Mouse (Mus musculus) kidney, embryonic 14.5 days (tissue): ENCODE results near the gene P3h1. TPM values are rescaled to one million over a fixed set of nuclear protein-coding genes. Genes with fewer than 3 reads are reported as not detected.
A peak's percentile ranks its signal among the peaks of the same experiment; 100 is the strongest.

ENCODE experiments used
- ATAC-seq: fragments of 200-750 bp; cut with Nextera tagmentation; 2 replicates; pipeline ENCODE4 v1.8.0; 2017; ENCODE audit warnings: moderate number of reproducible peaks, mild to moderate bottlenecking, moderate TSS enrichment, moderate library complexity; ENCODE audit not compliant: low FRiP score, low TSS enrichment
- H3K27ac ChIP-seq: fragments of 300-500 bp; sonication (generic); 2 replicates; pipeline ENCODE4 v1.5.1; 2014; ENCODE audit warnings: low read depth, mild to moderate bottlenecking, low read length, moderate library complexity, mixed read lengths
- H3K27me3 ChIP-seq: fragments of 300-500 bp; sonication (generic); 2 replicates; pipeline ENCODE4 v1.6.1; 2014; ENCODE audit warnings: mild to moderate bottlenecking, low read length; ENCODE audit not compliant: control insufficient read depth, insufficient read depth
- H3K36me3 ChIP-seq: fragments of 300-500 bp; sonication (generic); 2 replicates; pipeline ENCODE4 v1.6.1; 2014; ENCODE audit warnings: low read length, mixed read lengths; ENCODE audit not compliant: control insufficient read depth, insufficient read depth
- H3K4me1 ChIP-seq: fragments of 300-500 bp; sonication (generic); 2 replicates; pipeline ENCODE4 v1.6.1; 2014; ENCODE audit warnings: low read length, mixed read lengths; ENCODE audit not compliant: control insufficient read depth, insufficient read depth
- H3K4me2 ChIP-seq: fragments of 300-500 bp; sonication (generic); replicated peaks from 2 replicates; pipeline ENCODE4 v1.6.1; 2014; ENCODE audit warnings: low read depth, mild to moderate bottlenecking, low read length
- H3K4me3 ChIP-seq: fragments of 300-500 bp; sonication (generic); 2 replicates; pipeline ENCODE4 v1.5.1; 2014; ENCODE audit warnings: mild to moderate bottlenecking, low read length
- H3K9ac ChIP-seq: fragments of 300-500 bp; sonication (generic); 2 replicates; pipeline ENCODE4 v1.6.1; 2014; ENCODE audit warnings: low read depth, mild to moderate bottlenecking, low read length, moderate library complexity
- H3K9me3 ChIP-seq: fragments of 300-500 bp; sonication (generic); 2 replicates; pipeline ENCODE4 v1.6.1; 2016; ENCODE audit warnings: low read length; ENCODE audit not compliant: control insufficient read depth
- WGBS: fragments of 180-500 bp; shearing (Covaris S2); extraction: QIAGEN DNeasy Blood & Tissue Kit; methylation state at CpG from one replicate; pipeline ENCODE4 v1.1.7; 2014; 5-methylcytosine and 5-hydroxymethylcytosine counted together
- polyA plus RNA-seq: library from polyadenylated mRNA; unstranded; fragments of >200 nt; fragmentation: Nextera tagmentation; extraction: Ambion mirVana; gene quantifications from 2 replicates; pipeline ENCODE4 v1.2.1, GENCODE M21; 2014

P3h1 gene
- polyA plus RNA-seq, 1 experiment from 2014 or later, result 34.4 TPM

DNA sequence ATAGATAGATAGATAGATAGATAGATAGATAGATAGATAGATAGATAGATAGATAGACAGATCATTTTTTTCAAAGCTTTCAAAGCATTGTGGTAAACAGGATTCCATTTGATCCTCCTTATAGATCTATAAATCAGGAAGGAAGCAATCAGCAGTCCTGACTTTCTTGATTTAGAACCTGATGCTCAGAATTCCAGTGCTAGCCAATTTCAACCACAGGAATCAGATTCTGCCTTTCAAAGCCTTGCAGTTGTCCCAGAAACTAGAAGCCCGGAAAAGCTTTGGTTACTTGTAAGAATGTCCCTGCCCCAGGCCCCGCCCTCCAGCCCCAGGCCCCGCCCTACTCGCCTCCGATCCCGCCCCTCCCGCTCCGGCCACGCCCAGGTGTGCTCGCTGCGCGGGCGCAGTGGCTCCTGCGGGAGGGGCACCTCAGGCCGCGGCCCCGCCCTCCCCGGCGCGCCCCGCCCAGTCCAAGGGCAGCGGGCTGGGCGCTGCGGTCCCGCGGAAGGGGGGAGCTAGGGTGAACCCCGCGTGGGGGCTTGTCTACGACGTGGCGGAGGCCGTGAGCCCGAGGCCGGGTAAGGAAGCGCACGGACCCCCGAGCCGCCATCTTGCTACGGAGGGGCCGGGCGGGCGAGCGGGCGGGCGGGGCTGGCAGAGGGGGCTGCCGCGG lies 37.7 kb upstream of the P3h1 start, which contains the start of gene Svbp:
Gene Svbp, plus strand, starts transcription at position 398 of the 673 bp plus-strand sequence.
- WGBS, result under 1% methylated on average over 45 of the region's 47 CpGs
- Histone ChIP-seq H3K9me3 (no peaks in the 10 kb centered on the region), H3K4me2 (peak within 1 kb of the TSS; percentile 72), H3K9ac (peak within 1 kb of the TSS; percentile 85), H3K4me1 (no peaks in the 10 kb centered on the region), H3K36me3 (peaks cover 9% of the 10 kb centered on the region; the same call in 1 of the 2 replicates), H3K4me3 (peak within 1 kb of the TSS; percentile 87), H3K27ac (peak within 1 kb of the TSS; percentile 24; the same call in 1 of the 2 replicates), H3K27me3 (no peaks in the 10 kb centered on the region)
- peak; percentile 97 for ATAC-seq

DNA sequence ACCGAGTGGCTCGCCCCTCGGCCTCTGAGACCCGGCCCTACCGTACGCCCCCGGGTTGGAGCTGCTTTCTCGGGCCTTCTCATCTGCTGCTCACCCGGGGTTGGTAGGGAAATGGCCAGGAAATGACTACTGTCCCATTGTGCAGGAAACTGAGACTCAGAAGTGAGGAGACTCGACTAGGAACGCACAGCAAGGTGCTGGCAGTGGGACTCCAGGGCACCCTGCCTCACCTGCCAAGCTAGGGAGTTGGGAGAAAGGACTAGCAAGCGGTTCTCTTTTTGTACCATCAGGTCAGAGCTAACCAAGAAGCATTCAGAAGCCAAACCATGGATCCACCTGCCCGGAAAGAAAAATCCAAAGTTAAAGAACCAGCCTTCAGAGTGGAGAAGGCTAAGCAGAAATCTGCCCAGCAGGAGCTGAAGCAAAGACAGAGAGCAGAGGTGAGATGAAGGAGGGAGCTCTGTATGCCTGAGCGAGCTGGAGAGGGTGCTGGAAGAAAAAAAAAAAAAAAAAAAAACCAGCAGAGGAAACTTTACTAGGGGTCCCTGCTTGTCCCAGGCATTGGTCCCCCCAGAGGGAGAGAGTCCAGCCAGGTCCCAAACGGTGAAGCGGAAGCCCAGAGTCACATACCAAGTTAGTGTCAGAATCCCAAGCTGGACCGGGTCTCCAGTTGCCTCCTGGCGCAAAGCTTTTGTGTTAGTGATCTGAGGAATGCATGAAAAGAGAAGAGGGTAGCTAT lies 37.0 kb upstream of the P3h1 start:
- Histone ChIP-seq H3K9ac (peak overlapping the region; percentile 85), H3K27me3 (no peaks in the 10 kb centered on the region), H3K4me2 (peak overlapping the region; percentile 72), H3K36me3 (peaks cover 11% of the 10 kb centered on the region; the same call in 1 of the 2 replicates), H3K4me1 (no peaks in the 10 kb centered on the region), H3K27ac (peak overlapping the region; percentile 24; the same call in 1 of the 2 replicates), H3K9me3 (no peaks in the 10 kb centered on the region), H3K4me3 (peak overlapping the region; percentile 87)
- no peak; the same call in 1 of the 2 replicates for ATAC-seq
- WGBS, result 10% methylated on average over 18 of the region's 18 CpGs

DNA sequence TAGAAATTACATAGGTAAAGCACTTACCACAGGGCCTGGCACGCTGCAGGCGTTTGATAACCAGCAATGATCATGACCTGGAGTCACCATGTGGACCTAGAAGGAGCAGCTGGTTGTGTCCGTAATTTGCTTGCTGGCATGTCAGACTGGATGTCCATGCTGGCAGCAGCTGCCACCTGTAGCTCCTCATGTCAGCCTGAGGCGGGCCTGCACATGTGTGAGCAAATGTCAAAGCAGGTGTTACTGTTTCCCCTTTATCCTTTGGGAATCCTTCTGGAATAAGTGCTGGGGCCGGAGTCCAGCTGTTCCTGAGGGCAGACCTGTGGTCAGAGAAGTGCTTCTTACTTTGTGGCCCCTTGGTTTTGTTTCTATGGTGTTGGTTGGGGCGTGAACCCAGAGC lies 34.6 kb upstream of the P3h1 start:
- no peak for ATAC-seq
- Histone ChIP-seq H3K27ac (no peak overlapping the region), H3K4me2 (no peak overlapping the region), H3K4me1 (no peaks in the 10 kb centered on the region), H3K9ac (no peak overlapping the region), H3K9me3 (no peaks in the 10 kb centered on the region), H3K27me3 (no peaks in the 10 kb centered on the region), H3K4me3 (no peak overlapping the region), H3K36me3 (peaks cover 18% of the 10 kb centered on the region; the same call in 1 of the 2 replicates)
- WGBS, result 87% methylated on average over 6 of the region's 6 CpGs

DNA sequence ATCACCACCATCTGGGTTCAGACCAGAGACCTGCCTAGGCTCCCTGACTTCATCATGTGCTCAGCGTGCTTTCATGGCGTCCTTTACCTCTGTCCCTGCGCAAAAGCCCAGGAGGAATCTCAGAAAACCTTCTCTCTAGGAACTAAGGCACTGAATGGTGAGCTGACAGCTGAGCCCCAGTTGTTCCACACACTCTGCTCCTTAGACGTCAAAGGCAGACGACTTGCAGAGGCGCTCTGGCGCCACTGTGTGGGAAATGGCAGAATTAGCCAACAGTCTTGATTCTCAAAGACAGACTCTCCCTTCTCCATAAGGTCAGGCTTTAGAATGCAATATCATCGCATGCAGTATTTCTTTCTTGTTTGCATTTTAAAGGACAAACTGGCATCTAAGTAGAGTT lies 28.0 kb upstream of the P3h1 start:
- Histone ChIP-seq H3K9ac (no peak overlapping the region), H3K27me3 (no peaks in the 10 kb centered on the region), H3K4me2 (no peak overlapping the region), H3K36me3 (peaks cover 9% of the 10 kb centered on the region; the same call in 1 of the 2 replicates), H3K27ac (no peak overlapping the region), H3K4me3 (no peak overlapping the region), H3K4me1 (no peaks in the 10 kb centered on the region), H3K9me3 (no peaks in the 10 kb centered on the region)
- WGBS, result 20% methylated on average over 8 of the region's 8 CpGs
- peak; percentile 44; the same call in 1 of the 2 replicates for ATAC-seq

DNA sequence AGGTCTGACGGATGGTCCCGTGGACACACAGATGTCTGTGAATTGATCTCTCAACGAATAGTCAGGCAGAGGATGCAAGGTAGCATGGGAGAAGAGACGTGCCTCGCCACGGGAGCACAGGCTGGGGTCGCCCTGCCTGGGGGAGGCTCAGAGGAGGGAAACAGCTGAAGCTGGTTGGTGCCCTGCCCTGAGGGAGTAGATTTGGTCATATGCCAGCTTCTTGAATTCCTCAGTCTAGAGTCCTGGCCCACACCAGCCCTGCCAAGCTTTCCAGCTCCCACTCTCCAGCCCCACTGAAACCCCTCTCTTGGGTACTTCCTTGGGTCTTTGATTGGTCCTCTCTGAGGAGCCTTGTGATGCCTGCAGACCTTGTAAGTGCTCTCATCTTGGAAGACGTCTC lies 16.0 kb upstream of the P3h1 start:
- H3K4me1 ChIP-seq, result no peaks in the 10 kb centered on the region
- 73% methylated on average over 8 of the region's 8 CpGs for WGBS

DNA sequence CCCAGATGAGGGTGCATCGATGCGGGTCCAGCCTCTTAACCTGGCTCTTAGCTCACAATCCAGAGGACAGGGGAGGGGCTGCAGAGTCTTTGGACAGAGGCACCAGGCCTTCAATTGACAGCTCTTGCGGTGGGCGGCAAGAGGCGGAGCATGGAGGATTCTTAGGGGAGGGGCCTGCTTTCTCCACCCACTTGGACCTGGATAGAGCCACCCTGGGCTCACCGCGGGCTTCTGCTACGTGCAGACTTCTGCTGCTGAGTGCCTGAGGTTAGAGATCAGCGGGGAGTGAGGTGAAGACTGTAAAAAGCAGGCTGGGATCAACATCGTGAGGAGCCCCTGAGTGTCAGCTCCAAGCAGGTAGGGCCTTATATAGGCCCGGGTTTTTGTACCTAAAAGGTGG lies 14.5 kb upstream of the P3h1 start, which contains the start of gene Tmem269:
Gene Tmem269, minus strand, starts transcription at position 49 of the 400 bp plus-strand sequence.
- Histone ChIP-seq H3K36me3 (no peaks in the 10 kb centered on the region), H3K4me3 (no peak within 1 kb of the TSS), H3K4me1 (no peaks in the 10 kb centered on the region), H3K27me3 (no peaks in the 10 kb centered on the region), H3K4me2 (no peak within 1 kb of the TSS), H3K27ac (no peak within 1 kb of the TSS), H3K9me3 (no peaks in the 10 kb centered on the region), H3K9ac (no peak within 1 kb of the TSS)
- WGBS, result 12% methylated on average over 11 of the region's 11 CpGs
- peak; percentile 45; the same call in 1 of the 2 replicates for ATAC-seq

More for the DNA sequence above, 16.0 kb upstream of the P3h1 start:
- H3K9me3 ChIP-seq, result no peaks in the 10 kb centered on the region
- H3K27me3 ChIP-seq, result no peaks in the 10 kb centered on the region
- H3K27ac ChIP-seq, result no peak overlapping the region
- no peaks in the 10 kb centered on the region for H3K36me3 ChIP-seq
- no peak overlapping the region for H3K4me3 ChIP-seq
- no peak overlapping the region for H3K9ac ChIP-seq
- no peak overlapping the region for H3K4me2 ChIP-seq
- no peak for ATAC-seq

DNA sequence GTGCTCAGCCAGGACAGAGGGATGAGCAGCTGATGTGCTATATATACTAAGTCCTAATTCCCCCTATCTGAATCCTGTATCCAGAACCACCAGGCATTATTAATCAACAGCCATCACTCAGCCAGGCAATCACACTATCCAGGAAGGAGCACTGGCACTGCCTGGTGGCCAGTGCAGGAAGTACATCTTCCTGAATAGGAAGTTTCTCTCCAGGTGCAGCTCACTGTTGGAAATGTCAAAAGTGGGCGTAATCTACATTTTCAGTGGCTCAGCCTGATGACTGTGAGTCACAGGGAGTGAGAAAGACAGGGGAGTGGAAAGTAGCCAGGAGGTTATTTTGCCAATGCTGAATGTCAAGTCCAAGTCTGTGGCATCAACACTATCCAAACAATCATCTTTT lies 9.0 kb upstream of the P3h1 start:
- 76% methylated on average over 1 of the region's 1 CpGs for WGBS
- H3K27me3 ChIP-seq, result no peaks in the 10 kb centered on the region
- H3K36me3 ChIP-seq, result peaks cover 41% of the 10 kb centered on the region
- no peak overlapping the region for H3K27ac ChIP-seq
- no peaks in the 10 kb centered on the region for H3K9me3 ChIP-seq
- H3K4me2 ChIP-seq, result no peak overlapping the region
- no peak for ATAC-seq
- H3K4me1 ChIP-seq, result no peaks in the 10 kb centered on the region
- no peak overlapping the region for H3K9ac ChIP-seq
- H3K4me3 ChIP-seq, result no peak overlapping the region

DNA sequence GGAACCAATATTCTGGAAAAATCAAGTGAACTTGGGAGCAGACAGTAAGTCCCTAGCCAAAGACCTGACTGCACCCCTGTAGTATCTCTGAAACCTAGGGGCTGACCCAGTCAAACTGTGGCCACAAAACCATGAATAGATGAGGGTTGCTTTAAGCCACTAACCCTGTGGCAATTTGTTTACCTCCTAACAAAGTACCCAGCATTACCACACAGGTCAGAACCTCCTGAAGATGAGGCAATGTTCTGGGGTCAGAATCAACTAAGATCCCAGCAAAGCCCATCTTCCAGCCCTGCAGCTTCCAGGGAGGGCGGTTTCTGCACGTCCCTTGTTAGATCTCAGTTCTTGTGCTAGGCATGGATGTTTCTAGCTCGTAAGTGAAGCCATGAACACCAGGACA lies 8.2 kb upstream of the P3h1 start:
- Histone ChIP-seq H3K27ac (no peak overlapping the region), H3K36me3 (peaks cover 41% of the 10 kb centered on the region), H3K27me3 (no peaks in the 10 kb centered on the region), H3K9me3 (no peaks in the 10 kb centered on the region), H3K9ac (no peak overlapping the region), H3K4me1 (no peaks in the 10 kb centered on the region), H3K4me3 (no peak overlapping the region), H3K4me2 (no peak overlapping the region)
- 97% methylated on average over 3 of the region's 3 CpGs for WGBS
- no peak for ATAC-seq

DNA sequence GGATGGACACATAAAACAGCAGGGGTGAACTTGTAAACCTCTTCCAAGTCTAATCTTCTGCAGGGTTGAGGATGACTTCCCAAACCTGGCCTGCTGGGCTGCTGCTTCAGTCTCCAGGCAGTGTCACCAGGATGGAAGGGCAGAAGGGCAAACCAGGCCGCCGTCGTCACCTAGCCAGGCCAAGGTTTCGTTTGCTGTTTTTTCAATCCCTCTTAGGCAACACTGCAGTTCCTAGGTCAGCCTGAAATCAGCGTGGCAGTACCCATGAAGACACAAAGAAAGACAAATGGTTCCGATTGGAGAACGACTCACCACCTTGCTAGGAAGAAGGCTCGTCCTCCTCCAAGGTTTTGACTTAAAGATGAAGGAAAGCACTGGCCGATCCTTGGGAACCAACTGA lies 7.0 kb upstream of the P3h1 start:
- WGBS, result 90% methylated on average over 9 of the region's 9 CpGs
- no peaks in the 10 kb centered on the region for H3K27me3 ChIP-seq
- no peak overlapping the region for H3K27ac ChIP-seq
- ATAC-seq, result no peak
- no peak overlapping the region for H3K9ac ChIP-seq
- no peak overlapping the region for H3K4me2 ChIP-seq
- H3K9me3 ChIP-seq, result no peaks in the 10 kb centered on the region
- peaks cover 41% of the 10 kb centered on the region for H3K36me3 ChIP-seq
- H3K4me3 ChIP-seq, result no peak overlapping the region
- H3K4me1 ChIP-seq, result no peaks in the 10 kb centered on the region
